Mouse (Mus musculus): Measurements from ENCODE around the gene Noct. TPM values are rescaled to one million over a fixed set of nuclear protein-coding genes. Genes with fewer than 3 reads are reported as not detected.

Gene Noct
- polyA plus RNA-seq, 1 experiment: not detected

DNA sequence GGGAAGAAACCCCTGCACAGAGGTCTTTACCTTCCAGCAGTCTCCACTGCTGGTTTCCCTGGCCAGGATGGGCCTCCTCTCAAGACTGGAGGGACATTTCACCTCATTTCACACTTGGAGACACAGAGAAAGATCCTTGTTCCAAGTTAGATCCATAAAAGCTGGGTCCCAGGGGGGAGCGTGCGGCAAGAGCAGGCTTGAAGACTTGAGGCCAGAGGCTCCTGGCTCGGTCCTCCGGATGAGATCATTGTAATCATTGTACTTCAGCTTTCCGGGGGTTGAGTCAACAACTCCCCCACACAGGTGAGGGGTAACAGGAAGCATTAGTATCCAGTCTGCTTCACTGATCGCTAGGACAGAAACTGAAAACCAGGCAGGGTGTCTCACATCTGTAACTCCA is 30.2 kb upstream of the Noct start:
- WGBS: 69% methylated on average over 6 of the region's 6 CpGs
- peaks cover 31% of the 10 kb centered on the region for H3K4me1 ChIP-seq (ENCODE audit: control insufficient read depth, insufficient read depth, low read length)
- TF ChIP-seq CTCF (IDR thresholded peaks at IDR 0.05; ENCODE audit: insufficient read depth, low read depth, low read length) (no peak), POLR2A (IDR thresholded peaks at IDR 0.05; ENCODE audit: insufficient read depth, low read depth, low read length) (no peak)
- H3K4me3 ChIP-seq (ENCODE audit: insufficient read depth, low read depth, low read length): no peak overlapping the region
- H3K27ac ChIP-seq (ENCODE audit: insufficient read depth, low read depth, low read length): 0 out of 2 replicates have a peak overlapping the region, but pooled peaks have one; percentile 37

DNA sequence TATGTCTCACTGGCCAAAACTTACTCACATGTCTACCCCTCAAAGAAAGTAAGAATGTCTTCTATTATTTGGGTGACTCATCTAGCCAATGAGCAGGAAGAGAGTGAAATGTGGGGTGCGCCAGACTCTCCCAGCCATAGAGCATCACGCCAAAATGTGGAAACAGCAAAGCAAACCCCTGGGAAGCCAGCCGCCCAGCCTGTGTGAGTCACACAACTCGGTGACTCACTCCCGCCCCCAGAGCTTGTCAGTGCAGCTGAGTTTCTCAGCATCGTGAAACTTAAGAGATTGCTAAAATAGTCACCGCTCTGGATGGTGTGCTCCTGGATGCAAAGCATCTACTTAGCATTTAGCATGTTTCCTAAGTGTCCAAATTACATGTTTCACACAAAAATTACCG is 28.9 kb upstream of the Noct start:
- TF ChIP-seq POLR2A (IDR thresholded peaks at IDR 0.05; ENCODE audit: insufficient read depth, low read depth, low read length) (no peak), CTCF (IDR thresholded peaks at IDR 0.05; ENCODE audit: insufficient read depth, low read depth, low read length) (no peak)
- Histone ChIP-seq H3K4me1 (ENCODE audit: control insufficient read depth, insufficient read depth, low read length) (peaks cover 34% of the 10 kb centered on the region), H3K4me3 (ENCODE audit: insufficient read depth, low read depth, low read length) (no peak overlapping the region), H3K27ac (ENCODE audit: insufficient read depth, low read depth, low read length) (peak overlapping the region; percentile 71)
- 2% methylated on average over 8 of the region's 8 CpGs for WGBS

DNA sequence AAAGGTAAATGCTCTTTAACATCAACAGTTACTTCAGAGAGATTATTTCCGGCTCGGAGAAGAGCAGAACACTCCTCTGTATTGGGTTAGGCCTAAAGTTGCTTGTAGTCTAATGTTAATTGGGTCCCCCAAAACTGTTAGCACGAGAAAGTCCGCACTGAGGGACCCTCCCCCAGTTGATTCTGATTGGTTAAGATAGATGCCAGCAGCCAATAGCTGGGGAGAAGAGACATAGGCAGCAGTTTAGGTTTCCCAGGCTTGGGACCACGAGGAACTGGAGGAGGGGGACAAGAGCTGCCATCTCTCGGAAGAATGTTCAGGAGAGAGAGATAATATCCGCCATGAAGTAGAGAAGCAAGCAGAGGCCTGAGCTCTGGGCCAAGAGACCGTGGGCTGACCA is 28.5 kb upstream of the Noct start:
- TF ChIP-seq POLR2A (IDR thresholded peaks at IDR 0.05; ENCODE audit: insufficient read depth, low read depth, low read length) (no peak), CTCF (IDR thresholded peaks at IDR 0.05; ENCODE audit: insufficient read depth, low read depth, low read length) (no peak)
- WGBS: 20% methylated on average over 8 of the region's 8 CpGs
- H3K4me3 ChIP-seq (ENCODE audit: insufficient read depth, low read depth, low read length): no peak overlapping the region
- peaks cover 34% of the 10 kb centered on the region for H3K4me1 ChIP-seq (ENCODE audit: control insufficient read depth, insufficient read depth, low read length)
- peak overlapping the region; percentile 89 for H3K27ac ChIP-seq (ENCODE audit: insufficient read depth, low read depth, low read length)

DNA sequence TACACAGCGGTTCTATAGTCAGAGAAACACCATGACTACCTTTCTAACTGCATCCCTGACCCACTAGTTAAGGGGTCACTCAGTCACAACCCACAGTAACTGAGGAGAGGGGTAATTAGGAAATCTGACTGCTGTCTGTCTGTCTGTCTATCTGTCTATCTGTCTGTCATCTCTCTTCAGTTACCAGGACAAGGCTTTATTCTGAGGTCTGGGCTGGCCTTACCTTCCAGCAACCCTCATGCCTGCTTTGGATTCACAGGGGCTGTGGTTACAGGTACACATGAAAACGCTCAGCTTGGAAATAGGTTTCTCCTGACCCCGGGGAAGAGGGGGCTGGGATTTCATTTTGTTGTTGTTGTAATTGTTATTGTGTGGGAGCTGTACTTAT is 27.5 kb upstream of the Noct start:
- peak overlapping the region; percentile 69 for H3K27ac ChIP-seq (ENCODE audit: insufficient read depth, low read depth, low read length)
- H3K4me3 ChIP-seq (ENCODE audit: insufficient read depth, low read depth, low read length): no peak overlapping the region
- TF ChIP-seq POLR2A (IDR thresholded peaks at IDR 0.05; ENCODE audit: insufficient read depth, low read depth, low read length) (no peak), CTCF (IDR thresholded peaks at IDR 0.05; ENCODE audit: insufficient read depth, low read depth, low read length) (no peak)
- 47% methylated on average over 3 of the region's 3 CpGs for WGBS
- peaks cover 37% of the 10 kb centered on the region for H3K4me1 ChIP-seq (ENCODE audit: control insufficient read depth, insufficient read depth, low read length)

DNA sequence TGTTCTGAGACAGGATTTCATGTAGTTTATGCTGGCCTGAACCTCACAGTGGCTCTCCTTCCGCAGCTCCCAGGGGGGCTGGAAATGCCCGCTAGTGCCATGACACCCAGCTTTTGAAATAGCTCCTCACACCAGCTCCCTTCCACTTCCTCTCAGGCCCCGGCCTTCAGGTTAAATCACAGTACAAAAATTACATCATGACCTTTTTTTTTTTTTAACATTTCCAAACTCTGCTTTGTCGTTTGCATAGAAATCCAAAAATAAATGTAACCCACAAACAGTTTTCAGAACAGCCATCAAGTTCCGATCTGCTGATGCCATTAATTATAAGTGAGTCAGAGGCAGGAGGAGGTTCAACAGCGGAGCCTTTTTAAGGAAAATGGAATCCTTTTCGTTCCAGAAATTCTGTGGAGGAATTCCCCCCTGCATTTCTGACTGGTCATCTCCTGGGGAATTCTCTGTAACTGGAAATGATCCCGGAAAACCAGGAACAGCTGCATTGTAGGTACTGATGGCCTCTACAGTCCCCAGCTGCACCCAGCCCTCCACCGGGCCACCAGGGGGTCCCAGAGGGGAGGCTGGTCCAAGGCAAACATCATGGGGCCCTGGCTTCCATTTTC is 27.0 kb upstream of the Noct start:
- no peak for TF ChIP-seq CTCF (IDR thresholded peaks at IDR 0.05; ENCODE audit: insufficient read depth, low read depth, low read length)
- no peak for TF ChIP-seq POLR2A (IDR thresholded peaks at IDR 0.05; ENCODE audit: insufficient read depth, low read depth, low read length)
- Histone ChIP-seq H3K27ac (ENCODE audit: insufficient read depth, low read depth, low read length) (peak overlapping the region; percentile 76), H3K4me1 (ENCODE audit: control insufficient read depth, insufficient read depth, low read length) (peaks cover 37% of the 10 kb centered on the region), H3K4me3 (ENCODE audit: insufficient read depth, low read depth, low read length) (no peak overlapping the region)
- whole genome bisulfite sequencing: 16% methylated on average over 9 of the region's 9 CpGs

DNA sequence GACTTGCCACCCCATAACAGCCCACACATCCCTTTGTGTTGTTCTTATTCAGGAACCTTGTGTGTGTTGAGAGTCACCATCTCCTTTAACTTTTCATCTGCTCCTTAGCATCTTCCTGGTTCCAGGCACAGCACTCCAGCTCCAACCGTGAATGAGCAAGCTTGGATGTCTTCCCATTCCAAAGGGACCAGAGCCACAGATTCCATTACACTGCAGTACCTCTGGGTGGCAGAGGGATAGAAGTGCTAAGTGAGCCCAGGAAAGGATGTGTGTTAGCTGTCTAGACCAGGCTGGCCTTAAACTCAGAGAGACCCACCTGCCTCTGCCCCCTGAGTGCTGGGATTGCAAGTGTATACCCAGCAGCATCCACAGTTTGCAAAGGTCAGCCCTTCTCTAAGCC is 26.0 kb upstream of the Noct start:
- Histone ChIP-seq H3K4me1 (ENCODE audit: control insufficient read depth, insufficient read depth, low read length) (peaks cover 37% of the 10 kb centered on the region), H3K27ac (ENCODE audit: insufficient read depth, low read depth, low read length) (0 out of 2 replicates have a peak overlapping the region, but pooled peaks have one; percentile 76), H3K4me3 (ENCODE audit: insufficient read depth, low read depth, low read length) (no peak overlapping the region)
- 24% methylated on average over 1 of the region's 1 CpGs for WGBS
- TF ChIP-seq CTCF (IDR thresholded peaks at IDR 0.05; ENCODE audit: insufficient read depth, low read depth, low read length) (no peak), POLR2A (IDR thresholded peaks at IDR 0.05; ENCODE audit: insufficient read depth, low read depth, low read length) (no peak)

DNA sequence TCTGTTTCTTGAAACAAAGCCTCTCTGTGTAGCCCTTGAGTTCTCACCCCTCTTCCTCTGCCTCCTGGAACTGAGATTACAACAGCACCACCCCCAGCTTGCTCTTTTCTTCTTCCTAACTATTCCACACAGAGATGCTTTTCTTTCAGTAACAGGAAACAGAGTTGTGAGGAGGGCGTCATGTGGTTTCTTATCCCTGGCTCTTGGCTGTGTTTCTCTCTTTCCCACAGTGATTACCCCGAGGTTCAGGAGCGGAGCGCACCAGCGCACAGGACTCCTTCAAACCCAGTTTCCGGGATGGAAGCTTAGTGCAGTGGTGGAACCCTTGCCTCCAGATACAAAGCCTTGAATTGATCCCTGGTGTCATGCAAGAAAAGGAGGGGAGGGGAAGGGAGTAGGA is 25.1 kb upstream of the Noct start:
- Histone ChIP-seq H3K4me3 (ENCODE audit: insufficient read depth, low read depth, low read length) (no peak overlapping the region), H3K4me1 (ENCODE audit: control insufficient read depth, insufficient read depth, low read length) (peaks cover 34% of the 10 kb centered on the region), H3K27ac (ENCODE audit: insufficient read depth, low read depth, low read length) (no peak overlapping the region)
- TF ChIP-seq CTCF (IDR thresholded peaks at IDR 0.05; ENCODE audit: insufficient read depth, low read depth, low read length) (no peak), POLR2A (IDR thresholded peaks at IDR 0.05; ENCODE audit: insufficient read depth, low read depth, low read length) (no peak)
- 59% methylated on average over 6 of the region's 6 CpGs for WGBS

DNA sequence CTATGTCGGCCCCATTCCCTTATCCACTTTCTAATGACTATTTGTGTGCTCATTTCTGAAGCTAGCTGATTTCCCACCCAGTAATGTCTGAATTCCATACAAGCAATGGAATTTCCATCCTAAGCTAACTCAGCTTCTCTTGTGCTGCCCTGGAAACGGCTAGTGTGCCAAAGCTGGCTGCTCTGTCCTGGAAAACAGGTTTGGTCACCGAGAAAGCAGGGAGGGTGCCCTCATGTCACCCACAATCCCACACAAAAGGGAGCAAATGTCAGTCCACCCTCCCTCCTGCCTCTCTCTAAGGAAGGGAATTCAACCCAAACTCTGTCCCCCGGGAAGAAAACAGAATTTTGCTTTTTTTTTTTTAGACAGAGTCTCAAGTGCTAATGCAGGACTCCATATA is 23.9 kb upstream of the Noct start:
- Histone ChIP-seq H3K4me3 (ENCODE audit: insufficient read depth, low read depth, low read length) (no peak overlapping the region), H3K27ac (ENCODE audit: insufficient read depth, low read depth, low read length) (no peak overlapping the region), H3K4me1 (ENCODE audit: control insufficient read depth, insufficient read depth, low read length) (peaks cover 26% of the 10 kb centered on the region)
- 84% methylated on average over 4 of the region's 4 CpGs for WGBS
- TF ChIP-seq CTCF (IDR thresholded peaks at IDR 0.05; ENCODE audit: insufficient read depth, low read depth, low read length): no peak

DNA sequence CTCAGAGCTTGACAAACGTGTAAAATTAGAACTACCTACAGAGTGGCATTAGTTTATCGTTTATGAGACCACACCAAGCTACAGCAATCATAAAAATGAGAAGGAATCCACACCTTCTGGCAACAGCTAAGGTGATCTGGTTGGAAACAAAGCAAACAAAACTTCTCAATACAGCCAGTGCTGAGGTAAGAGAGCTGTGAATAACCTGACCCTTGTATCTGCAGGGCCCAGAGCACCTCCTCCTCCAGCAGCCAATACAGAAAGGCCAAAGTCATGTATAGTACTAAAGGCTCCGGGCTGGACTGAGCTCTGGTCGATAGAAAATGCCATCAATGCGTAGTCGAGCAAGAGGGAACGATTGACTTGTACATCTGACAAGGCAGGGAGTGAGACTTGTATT is 23.4 kb upstream of the Noct start:
- no peak for TF ChIP-seq CTCF (IDR thresholded peaks at IDR 0.05; ENCODE audit: insufficient read depth, low read depth, low read length)
- no peak for TF ChIP-seq POLR2A (IDR thresholded peaks at IDR 0.05; ENCODE audit: insufficient read depth, low read depth, low read length)
- WGBS: 75% methylated on average over 7 of the region's 7 CpGs
- H3K27ac ChIP-seq (ENCODE audit: insufficient read depth, low read depth, low read length): no peak overlapping the region
- no peak overlapping the region for H3K4me3 ChIP-seq (ENCODE audit: insufficient read depth, low read depth, low read length)
- H3K4me1 ChIP-seq (ENCODE audit: control insufficient read depth, insufficient read depth, low read length): peaks cover 24% of the 10 kb centered on the region

DNA sequence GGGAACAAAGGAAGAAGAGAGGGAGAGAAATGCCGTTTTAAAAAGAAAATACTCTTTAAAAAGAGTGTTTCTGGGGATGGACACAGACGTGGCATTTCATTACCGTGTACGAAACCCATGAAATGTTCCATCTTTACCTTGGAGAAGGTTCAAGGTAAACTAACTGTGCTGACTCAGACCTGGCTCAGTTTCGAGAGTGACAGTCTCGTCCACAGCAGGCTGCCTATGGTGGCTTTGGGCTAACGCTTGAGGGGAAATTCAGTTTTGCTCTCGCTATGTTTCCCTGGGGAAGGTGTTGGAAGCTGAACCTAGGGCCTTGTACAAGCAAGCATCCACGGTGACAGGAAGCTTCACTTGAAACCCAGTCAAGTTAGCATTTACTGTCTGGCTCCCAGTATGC is 22.3 kb upstream of the Noct start:
- Histone ChIP-seq H3K27ac (ENCODE audit: insufficient read depth, low read depth, low read length) (no peak overlapping the region), H3K4me1 (ENCODE audit: control insufficient read depth, insufficient read depth, low read length) (peaks cover 16% of the 10 kb centered on the region), H3K4me3 (ENCODE audit: insufficient read depth, low read depth, low read length) (no peak overlapping the region)
- WGBS: 92% methylated on average over 9 of the region's 9 CpGs
- no peak for TF ChIP-seq CTCF (IDR thresholded peaks at IDR 0.05; ENCODE audit: insufficient read depth, low read depth, low read length)
- TF ChIP-seq POLR2A (IDR thresholded peaks at IDR 0.05; ENCODE audit: insufficient read depth, low read depth, low read length): no peak
